Mouse (Mus musculus) retina, adult 2 months (tissue): ENCODE measurements around the gene Neu2.

Source experiments
- DNase-seq: peaks from one replicate; pipeline ENCODE4 v3.0.0-alpha.2; 2012; ENCODE audit warnings: low read depth, low spot score

Gene Neu2

DNA sequence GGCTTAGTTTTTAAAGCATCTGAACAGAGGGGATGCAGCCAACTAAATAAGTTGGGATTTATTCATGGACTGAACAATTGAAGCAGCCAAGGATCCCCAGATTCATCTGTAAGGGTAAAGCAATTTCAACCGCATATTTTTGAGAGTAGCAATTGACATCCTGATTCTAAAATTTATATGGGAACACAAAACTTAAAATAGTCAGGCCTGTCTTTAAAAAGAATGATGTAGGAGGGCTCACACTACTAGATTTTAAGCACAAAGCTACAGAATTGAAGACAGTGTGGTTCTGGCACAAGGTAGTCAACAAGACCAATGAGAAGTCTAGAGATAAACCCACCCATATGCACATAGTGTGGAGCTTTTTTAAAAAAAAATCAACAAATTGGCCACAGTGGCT lies 27.3 kb downstream of the Neu2 start:
- no peak for DNase-seq

GRCm38 (mm10) chr1:87541614-87542013 lies 31.9 kb downstream of the Neu2 start:
- DNase-seq = no peak

DNA sequence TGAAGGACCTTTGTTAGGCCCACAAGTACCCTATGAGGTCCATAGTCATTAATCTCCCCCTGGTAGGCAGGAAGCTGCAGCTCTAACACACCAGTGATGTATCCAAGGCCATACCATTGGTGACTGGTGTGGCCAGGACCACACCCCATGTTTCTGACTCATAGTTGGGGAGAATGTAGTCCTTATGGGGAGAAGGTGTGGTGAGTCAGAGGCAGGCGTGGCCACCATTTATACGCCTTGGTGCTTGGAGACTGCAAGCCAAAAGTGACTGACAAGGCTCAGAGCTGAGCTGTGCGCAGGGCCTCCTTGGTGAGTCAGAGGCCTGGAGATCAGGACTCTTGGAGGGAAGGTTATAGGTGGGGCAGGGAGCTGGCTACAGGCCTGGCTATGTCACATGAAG lies 41.3 kb downstream of the Neu2 start:
- DNase-seq = no peak

DNA sequence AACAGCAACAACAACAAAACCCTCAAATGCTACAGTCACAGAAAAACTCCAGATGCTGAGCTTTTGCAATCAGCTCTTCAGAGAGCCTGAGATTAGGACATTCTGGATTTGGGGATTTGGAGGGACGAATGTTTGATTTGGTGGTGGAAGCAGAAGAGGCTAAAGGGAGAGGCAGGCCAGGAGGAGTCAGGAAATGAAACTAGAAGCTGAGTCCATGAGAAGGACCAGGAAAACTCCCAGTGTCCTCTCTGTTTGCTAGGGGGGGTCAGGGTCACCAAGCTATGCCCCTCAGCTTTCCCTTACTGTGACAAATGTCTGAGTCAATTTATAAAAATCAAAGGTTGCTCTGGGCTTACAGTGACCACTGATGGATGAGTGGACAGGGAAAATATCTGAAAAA lies 43.9 kb downstream of the Neu2 start:
- no peak for DNase-seq

DNA sequence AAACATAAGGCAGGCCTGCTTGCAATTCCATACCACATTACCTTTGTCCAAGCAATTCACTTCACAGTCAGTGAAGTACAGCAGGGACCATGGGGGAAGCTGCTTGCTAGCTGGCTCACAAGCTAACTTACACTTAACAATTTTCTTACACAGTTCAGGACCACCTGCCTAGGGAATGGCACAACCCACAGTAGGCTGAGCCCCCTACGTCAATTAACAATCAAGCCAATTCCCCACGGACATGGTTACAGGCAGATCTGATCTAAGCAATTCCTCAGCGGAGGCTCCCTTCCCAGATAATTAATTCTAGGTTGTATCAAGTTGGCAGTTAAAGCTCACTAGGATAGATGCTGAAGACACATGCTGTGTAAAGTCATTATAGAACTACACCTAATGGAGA lies 53.3 kb downstream of the Neu2 start:
- DNase-seq = no peak

DNA sequence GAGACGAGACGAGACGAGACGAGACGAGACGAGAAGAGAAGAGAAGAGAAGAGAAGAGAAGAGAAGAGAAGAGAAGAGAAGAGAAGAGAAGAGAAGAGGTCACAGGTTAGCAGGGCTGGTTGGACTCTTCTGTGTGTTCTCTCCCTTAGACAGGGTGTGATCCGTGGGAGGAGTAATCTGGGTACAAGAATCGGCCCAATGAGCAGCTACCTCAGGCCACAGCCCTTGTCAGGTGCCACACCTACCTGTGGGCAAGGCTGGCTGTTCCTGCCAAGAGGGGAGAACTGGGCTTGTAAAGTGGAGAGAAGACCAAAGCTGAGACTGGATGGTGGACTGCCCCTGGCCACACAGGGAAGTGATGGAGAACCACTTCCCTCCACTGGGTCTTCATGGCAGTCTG lies 56.1 kb downstream of the Neu2 start:
- no peak for DNase-seq

DNA sequence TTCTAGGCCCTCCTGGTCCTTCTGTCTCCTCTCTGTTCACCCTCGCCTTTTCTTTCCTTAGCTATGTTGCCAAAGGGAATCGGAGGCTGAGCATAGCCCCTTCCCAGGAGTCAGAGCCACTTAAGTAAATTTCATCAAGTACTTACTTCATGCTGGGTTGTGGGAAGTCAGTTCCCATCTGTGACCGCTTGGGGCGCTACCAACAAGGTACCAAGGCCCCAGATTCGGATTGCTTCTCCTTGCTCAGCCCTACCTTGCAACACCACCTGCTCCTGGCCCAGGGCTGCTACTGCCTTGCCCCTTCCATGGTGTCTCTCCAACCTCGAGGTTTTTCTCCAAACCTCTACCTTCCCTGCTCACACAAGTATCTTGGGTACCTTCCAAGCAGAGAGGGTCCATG lies 58.7 kb downstream of the Neu2 start:
- no peak for DNase-seq

- no peak for DNase-seq
Observed at GRCm38 (mm10) chr1:87573261-87573660, 63.6 kb downstream of the Neu2 start.

DNA sequence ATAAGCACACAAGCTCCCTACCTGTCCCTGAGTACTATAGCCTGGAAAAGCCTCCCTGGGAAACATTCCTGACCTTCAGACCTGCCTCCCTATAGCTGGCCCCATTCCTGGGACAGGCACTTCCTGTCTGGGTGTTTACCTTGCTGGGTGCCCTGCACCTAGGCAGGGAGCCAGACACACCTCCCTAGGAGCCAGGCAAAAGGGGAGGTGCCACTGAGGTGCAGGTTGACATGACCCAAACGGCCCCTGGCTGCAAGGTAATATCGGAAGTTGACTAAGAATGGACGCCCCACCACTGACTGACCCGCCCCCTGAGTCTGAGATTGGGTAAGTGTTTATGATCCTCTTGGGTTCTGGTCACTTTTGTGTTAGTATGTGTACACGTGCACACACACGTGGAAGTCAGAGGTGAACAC lies 64.1 kb downstream of the Neu2 start, which contains the start of gene Ngef:
TSS of gene Ngef (minus strand) at position 71 of the 416 bp plus-strand sequence.
- DNase-seq = no peak

DNA sequence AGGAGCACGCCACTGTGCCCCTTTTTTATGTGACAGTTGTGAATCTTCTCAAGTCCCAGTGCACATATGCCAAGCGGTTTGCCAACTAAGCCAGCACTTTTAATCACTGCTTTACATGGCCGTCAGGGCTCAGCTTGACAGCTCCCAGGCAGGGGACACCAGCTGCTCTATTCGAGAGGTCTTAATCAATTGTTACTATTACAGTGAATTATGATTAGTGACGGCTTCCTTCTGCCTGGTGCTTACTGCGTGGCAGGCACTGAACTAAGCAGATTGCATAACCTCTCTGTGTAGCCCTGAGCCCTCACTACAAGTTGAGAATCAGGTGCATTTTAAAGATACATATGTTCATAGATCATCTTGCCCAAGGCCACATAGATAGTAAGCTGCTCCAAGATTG lies 64.7 kb downstream of the Neu2 start:
- DNase-seq = no peak

- no peak for DNase-seq
Observed at GRCm38 (mm10) chr1:87574785-87575184, 65.1 kb downstream of the Neu2 start.

DNA sequence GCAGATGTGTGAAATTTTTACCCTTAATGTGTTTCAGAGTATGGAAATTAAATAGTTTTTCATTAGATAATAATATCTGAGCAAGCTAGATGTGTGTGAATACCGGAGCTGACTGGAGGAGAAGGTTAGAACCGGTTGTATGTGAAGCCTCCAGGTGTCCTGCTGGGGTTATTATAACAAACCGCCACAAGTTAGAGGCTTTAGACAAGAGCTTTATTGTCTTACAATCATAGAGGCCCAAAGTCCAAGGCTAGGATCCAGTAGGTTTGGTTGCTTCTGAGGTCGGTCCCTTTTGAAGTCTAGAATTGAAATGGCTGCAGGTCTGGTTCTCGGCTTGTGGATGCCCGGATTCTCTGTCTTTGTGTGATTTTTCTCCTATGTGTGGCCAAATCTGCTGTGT lies 69.3 kb downstream of the Neu2 start:
- DNase-seq = no peak

GRCm38 (mm10) chr1:87580824-87581223 lies 71.1 kb downstream of the Neu2 start:
- DNase-seq = no peak

DNA sequence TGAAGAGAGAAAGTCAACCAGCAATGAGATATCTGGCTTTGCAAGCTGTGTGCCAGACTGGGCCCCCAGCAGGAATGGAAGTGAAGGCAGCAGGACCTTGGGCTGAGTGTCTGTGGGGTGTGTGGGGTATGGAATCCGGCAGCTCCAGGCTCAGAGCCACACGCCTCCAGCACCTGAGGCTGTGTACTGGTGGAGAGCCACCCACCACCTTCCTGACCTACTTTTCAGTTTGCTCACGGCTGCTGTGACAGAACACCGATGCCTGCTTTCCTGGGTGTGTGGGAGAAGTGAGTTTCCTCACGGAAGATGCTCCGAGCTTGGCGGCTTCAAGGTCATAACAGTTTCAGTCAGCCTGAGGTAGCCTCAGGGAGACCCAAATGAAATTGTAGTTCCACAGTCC lies 79.5 kb downstream of the Neu2 start:
- DNase-seq = no peak

DNA sequence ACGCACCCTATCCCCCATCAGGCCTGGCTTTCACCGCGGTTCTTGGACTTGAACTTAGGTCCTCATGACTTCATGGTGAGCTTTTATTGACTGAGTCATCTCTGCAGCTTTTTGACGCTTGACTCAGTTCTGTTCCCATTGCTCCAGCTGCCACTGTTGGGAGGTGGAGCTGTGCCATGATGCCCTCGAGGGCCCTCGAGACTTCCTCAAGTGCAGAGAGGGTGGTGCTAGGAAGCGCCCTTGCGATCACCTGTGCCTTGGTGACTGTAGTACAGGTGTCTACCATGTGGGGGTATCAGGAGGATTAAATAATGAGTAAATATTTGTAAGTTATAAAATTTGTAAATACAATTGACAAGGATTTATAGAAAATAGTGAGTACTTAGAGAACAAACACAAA lies 80.3 kb downstream of the Neu2 start:
- DNase-seq = no peak

- no peak for DNase-seq
Observed at GRCm38 (mm10) chr1:87594261-87594660, 84.6 kb downstream of the Neu2 start.

DNA sequence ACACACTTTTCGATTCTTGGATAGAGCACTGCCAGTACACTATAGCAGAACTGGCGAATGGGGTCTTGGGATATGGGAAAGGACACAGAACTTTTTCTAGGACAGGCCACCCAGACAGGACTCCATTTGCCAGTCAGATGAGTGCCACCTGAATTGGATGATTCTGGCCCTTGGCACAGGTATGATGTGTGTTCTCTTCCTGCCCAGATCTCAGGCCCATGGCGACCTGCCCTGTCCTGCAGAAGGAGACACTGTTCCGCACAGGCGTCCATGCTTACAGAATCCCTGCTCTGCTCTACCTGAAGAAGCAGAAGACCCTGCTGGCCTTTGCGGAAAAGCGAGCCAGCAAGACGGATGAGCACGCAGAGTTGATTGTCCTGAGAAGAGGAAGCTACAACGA lies 85.0 kb downstream of the Neu2 start:
- no peak for DNase-seq

- no peak for DNase-seq
Observed at GRCm38 (mm10) chr1:87600533-87600932, 90.8 kb downstream of the Neu2 start.

DNA sequence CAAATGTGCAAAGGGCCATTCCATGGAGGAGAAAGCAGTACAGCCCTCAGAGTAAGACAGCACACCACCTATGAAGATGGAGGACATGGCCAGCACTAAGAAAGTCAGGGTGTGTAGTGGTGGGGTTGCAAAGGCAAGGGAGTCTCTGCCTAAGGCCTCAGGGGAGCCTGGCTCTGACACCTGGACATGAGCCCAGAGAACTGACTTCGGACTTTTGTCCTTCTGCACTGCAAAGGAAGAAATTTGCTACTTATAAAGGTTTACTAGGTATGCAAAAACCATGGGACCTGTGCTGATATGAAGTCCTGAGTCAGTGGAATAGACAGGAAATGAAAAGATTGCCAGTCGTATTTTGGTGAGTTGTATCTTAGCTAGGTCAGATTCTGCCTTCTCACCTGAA lies 92.1 kb downstream of the Neu2 start:
- no peak for DNase-seq

DNA sequence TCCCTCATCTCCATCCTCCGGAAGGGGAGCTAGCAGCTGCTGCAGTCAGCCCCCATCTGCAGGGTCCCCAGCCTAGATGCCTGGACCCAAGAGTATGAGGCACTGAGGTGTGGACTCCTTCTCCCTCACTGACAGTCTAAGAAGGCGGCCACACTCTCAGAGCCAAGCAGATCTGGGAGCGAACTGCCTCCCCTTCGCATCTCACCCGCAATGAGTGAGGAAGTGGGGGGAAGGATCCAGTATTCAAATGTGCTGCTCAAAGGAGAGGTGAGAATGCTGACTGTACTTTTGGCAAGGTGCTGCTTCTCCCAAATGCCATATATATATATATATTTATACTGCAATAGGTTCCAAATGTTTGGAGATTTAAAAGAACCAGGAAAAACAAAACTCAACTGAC lies 93.7 kb downstream of the Neu2 start:
- DNase-seq = no peak

DNA sequence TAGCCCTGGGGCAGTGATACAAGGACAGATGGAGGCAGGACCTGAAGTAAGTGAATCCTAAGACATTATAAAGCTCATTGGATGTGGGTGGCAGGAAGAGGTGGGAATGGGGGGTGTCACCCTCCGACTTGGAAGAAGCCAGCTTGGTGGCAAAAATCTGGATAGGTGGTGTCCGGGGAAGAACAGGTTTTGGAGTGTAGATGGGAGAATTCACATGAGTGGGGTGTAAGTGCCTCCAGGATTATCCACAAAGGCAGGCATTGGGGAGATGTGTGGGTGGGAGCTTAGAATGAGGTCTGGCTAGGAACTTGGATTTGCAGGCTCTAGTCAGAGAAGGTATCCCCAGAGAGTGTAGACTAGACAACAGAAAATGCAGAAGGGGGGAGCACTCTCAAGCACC lies 95.6 kb downstream of the Neu2 start:
- DNase-seq = no peak

- no peak for DNase-seq
Observed at GRCm38 (mm10) chr1:87607385-87608091, 97.8 kb downstream of the Neu2 start.

- DNase-seq = peak; percentile 23
Observed at GRCm38 (mm10) chr1:87608416-87609046, 98.8 kb downstream of the Neu2 start.
